Mouse (Mus musculus) stomach, postnatal 0 days (tissue): ENCODE results near the gene Parp11.

ENCODE experiments used
- CTCF ChIP-seq: IDR thresholded peaks from 2 replicates; pipeline ENCODE4 v1.5.1; 2016; ENCODE audit warnings: antibody characterized with exemption, low read depth, mild to moderate bottlenecking, moderate library complexity
- EP300 ChIP-seq: optimal IDR thresholded peaks from 2 replicates; pipeline ENCODE3; 2016; ENCODE audit warnings: antibody characterized with exemption

GRCm38 (mm10) chr6:127459776-127460175 lies 13.1 kb downstream of the Parp11 start:
- no peak for TF ChIP-seq CTCF
- TF ChIP-seq EP300 = no peak
